Mouse (Mus musculus) thymus, adult 2 months (tissue): ENCODE measurements around the gene Rmdn3.

Experiments
- CTCF ChIP-seq: fragments of 200-500 bp; IDR thresholded peaks from 2 replicates; pipeline ENCODE4 v1.5.1; 2012; ENCODE audit warnings: mild to moderate bottlenecking, control low read depth, low read length, moderate library complexity, borderline replicate concordance; ENCODE audit not compliant: control insufficient read depth, poor library complexity, insufficient read depth; ENCODE audit errors: extremely low read depth
- POLR2A ChIP-seq: fragments of 200-500 bp; IDR thresholded peaks from 2 replicates; pipeline ENCODE4 v1.6.1; 2012; ENCODE audit warnings: mild to moderate bottlenecking, low read length, control low read depth, moderate library complexity; ENCODE audit not compliant: control insufficient read depth, poor library complexity, insufficient read depth; ENCODE audit errors: extremely low read depth

DNA sequence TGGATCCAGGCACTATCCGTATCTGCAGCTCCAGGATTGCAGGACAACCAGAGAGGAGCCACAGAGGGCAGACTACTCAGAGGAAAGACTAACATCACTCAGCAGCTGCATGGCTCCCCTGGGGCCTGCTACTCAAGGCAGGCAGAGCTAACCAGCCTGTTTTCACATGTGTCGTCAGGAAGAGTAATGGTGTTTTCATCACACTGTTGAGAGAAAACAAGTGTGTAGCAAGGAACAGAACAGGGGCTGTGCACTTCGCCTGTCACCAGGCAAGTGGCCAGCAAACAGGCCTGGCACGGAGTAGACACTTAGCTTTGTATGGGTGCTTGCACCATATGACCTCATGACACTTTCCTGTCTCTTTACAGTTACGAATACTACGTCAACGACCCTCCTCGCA is 14.7 kb upstream of the Rmdn3 start:
- TF ChIP-seq CTCF (no peak), POLR2A (no peak)
